Mouse (Mus musculus) right cerebral cortex, adult 18-20 months (tissue): ENCODE measurements around the gene Rtp1.

Experiments
- DNase-seq: peaks from one replicate; pipeline ENCODE4 v3.0.0; 2022; ENCODE audit warnings: mixed read lengths

Gene Rtp1

GRCm38 (mm10) chr16:23457338-23457737 lies 28.4 kb downstream of the Rtp1 start:
- DNase-seq, result no peak

- DNase-seq, result no peak
Measured at GRCm38 (mm10) chr16:23458906-23459588, 30.1 kb downstream of the Rtp1 start.

- no peak for DNase-seq
Measured at GRCm38 (mm10) chr16:23463671-23464347, 34.9 kb downstream of the Rtp1 start.

- no peak for DNase-seq
Measured at GRCm38 (mm10) chr16:23471551-23471950, 42.6 kb downstream of the Rtp1 start.

- DNase-seq, result no peak
Measured at GRCm38 (mm10) chr16:23472046-23472445, 43.1 kb downstream of the Rtp1 start.

- DNase-seq, result no peak
Measured at GRCm38 (mm10) chr16:23475651-23476050, 46.7 kb downstream of the Rtp1 start.

- DNase-seq, result no peak
Measured at GRCm38 (mm10) chr16:23476598-23476997, 47.7 kb downstream of the Rtp1 start.

- DNase-seq, result no peak
Measured at GRCm38 (mm10) chr16:23479872-23480603, 51.1 kb downstream of the Rtp1 start.

- DNase-seq, result no peak
Measured at GRCm38 (mm10) chr16:23482218-23482617, 53.3 kb downstream of the Rtp1 start.

GRCm38 (mm10) chr16:23482846-23483245 lies 53.9 kb downstream of the Rtp1 start:
- DNase-seq, result no peak

- DNase-seq, result no peak
Measured at GRCm38 (mm10) chr16:23483292-23483691, 54.4 kb downstream of the Rtp1 start.
